Mouse (Mus musculus) brain, embryonic 18.5 days (tissue): ENCODE results near the gene Plekhg4.

Experiments
- DNase-seq: peaks from one replicate; pipeline ENCODE4 v3.0.0-alpha.2; 2012; ENCODE audit warnings: low read depth, low spot score

Plekhg4 gene

GRCm38 (mm10) chr8:105349096-105349771 is 23.8 kb upstream of the Plekhg4 start:
- DNase-seq, result no peak

GRCm38 (mm10) chr8:105350186-105350585 is 22.9 kb upstream of the Plekhg4 start:
- DNase-seq, result no peak

- no peak for DNase-seq
Observed at GRCm38 (mm10) chr8:105353583-105354135, 19.4 kb upstream of the Plekhg4 start.

- no peak for DNase-seq
Observed at GRCm38 (mm10) chr8:105354549-105354948, 18.5 kb upstream of the Plekhg4 start.

- DNase-seq, result no peak
Observed at GRCm38 (mm10) chr8:105355179-105356024, 17.7 kb upstream of the Plekhg4 start.

GRCm38 (mm10) chr8:105356681-105357080 is 16.4 kb upstream of the Plekhg4 start:
- no peak for DNase-seq

- no peak for DNase-seq
Observed at GRCm38 (mm10) chr8:105359208-105359607, 13.9 kb upstream of the Plekhg4 start.

GRCm38 (mm10) chr8:105359646-105360045 is 13.4 kb upstream of the Plekhg4 start:
- DNase-seq, result no peak

GRCm38 (mm10) chr8:105361751-105362702 is 11.0 kb upstream of the Plekhg4 start:
- DNase-seq, result no peak

- DNase-seq, result no peak
Observed at GRCm38 (mm10) chr8:105367107-105367506, 6.0 kb upstream of the Plekhg4 start.

- no peak for DNase-seq
Observed at GRCm38 (mm10) chr8:105372473-105372872, 601 bp upstream of the Plekhg4 start.

GRCm38 (mm10) chr8:105374513-105374966 is 1.5 kb downstream of the Plekhg4 start:
- no peak for DNase-seq

GRCm38 (mm10) chr8:105378673-105379072 is 5.6 kb downstream of the Plekhg4 start:
- DNase-seq, result no peak

- DNase-seq, result no peak
Observed at GRCm38 (mm10) chr8:105380308-105380707, 7.2 kb downstream of the Plekhg4 start.

- DNase-seq, result no peak
Observed at GRCm38 (mm10) chr8:105384070-105384469, 11.0 kb downstream of the Plekhg4 start.

GRCm38 (mm10) chr8:105387151-105387550 is 14.1 kb downstream of the Plekhg4 start:
- DNase-seq, result no peak

- no peak for DNase-seq
Observed at GRCm38 (mm10) chr8:105389096-105389495, 16.0 kb downstream of the Plekhg4 start.

- no peak for DNase-seq
Observed at GRCm38 (mm10) chr8:105393089-105393787, 20.2 kb downstream of the Plekhg4 start.

- DNase-seq, result no peak
Observed at GRCm38 (mm10) chr8:105393915-105394314, 20.8 kb downstream of the Plekhg4 start.

GRCm38 (mm10) chr8:105397747-105398146 is 24.7 kb downstream of the Plekhg4 start:
- no peak for DNase-seq

GRCm38 (mm10) chr8:105400016-105400415 is 26.9 kb downstream of the Plekhg4 start:
- no peak for DNase-seq
